Mouse (Mus musculus) telencephalon, adult 2 months (tissue): ENCODE results near the gene Tanc1.

Experiments
- DNase-seq: peaks from one replicate; pipeline ENCODE4 v3.0.0-alpha.2; 2011; ENCODE audit warnings: low read depth, low spot score

Gene Tanc1

GRCm38 (mm10) chr2:59651801-59652200, 40.0 kb downstream of the Tanc1 start:
- peak; percentile 41 for DNase-seq

GRCm38 (mm10) chr2:59652702-59653101, 40.9 kb downstream of the Tanc1 start:
- no peak for DNase-seq

DNA sequence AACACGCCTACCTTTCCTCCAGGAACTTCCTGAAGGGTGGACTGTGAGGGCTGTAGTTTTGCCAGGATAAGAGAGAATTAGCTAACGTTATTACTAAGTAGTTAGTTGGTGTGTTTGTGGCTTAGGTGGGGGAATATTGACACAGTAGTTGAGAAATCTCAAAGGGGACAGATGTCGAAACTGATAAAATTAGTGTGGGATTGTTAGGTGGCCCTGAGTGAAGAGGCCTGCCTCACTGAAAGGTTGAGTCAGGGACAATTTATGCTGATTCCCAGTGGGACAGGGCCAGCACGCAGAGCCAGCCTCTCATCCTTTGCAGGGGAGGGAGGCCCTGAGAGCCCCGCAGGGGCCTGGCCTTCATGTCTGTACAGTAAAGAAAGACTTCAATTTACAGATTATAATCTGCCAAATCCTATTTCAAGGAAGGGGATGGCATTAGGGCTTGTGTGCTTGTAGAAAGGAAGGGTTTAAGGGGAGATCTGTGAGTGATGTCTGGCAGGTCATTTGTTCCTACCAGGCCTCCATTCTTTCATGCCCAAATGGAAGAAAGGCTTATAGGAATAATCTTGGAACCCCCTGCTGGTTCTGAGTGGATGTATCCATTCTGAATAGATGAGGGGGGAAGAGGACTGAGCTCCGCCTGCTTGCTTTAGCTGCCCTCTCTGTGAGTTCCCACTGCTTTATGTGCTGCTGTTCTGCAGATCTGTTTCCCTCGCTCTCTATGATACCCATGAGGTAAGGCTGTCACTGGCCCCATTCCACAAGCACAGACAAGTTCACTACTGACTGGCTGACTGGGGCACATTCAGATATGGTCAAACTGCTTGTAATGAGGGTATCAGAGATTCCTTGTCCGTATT, 41.7 kb downstream of the Tanc1 start:
- no peak for DNase-seq

DNA sequence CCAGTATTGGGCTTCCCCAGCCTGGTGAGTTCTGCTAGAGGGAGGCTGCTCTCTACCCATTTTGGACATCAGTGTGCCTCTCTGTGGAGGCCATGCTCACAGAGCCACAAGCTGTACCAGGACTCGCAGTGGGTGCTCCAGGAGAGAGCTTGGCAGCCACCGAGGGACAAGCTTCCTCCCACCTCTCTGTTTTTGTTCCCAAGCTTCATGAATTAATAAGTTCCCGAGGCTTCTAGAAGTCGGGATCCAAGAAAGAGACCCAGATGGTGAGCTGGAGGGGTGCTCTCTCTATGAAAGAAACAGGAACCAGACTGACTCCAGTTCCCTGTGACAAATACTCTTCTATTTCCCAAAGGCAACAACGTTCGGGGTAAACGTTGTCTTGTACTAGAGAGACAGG, 43.6 kb downstream of the Tanc1 start:
- no peak for DNase-seq

GRCm38 (mm10) chr2:59656680-59657079, 44.8 kb downstream of the Tanc1 start:
- no peak for DNase-seq

GRCm38 (mm10) chr2:59659686-59660085, 47.8 kb downstream of the Tanc1 start:
- DNase-seq, result no peak

DNA sequence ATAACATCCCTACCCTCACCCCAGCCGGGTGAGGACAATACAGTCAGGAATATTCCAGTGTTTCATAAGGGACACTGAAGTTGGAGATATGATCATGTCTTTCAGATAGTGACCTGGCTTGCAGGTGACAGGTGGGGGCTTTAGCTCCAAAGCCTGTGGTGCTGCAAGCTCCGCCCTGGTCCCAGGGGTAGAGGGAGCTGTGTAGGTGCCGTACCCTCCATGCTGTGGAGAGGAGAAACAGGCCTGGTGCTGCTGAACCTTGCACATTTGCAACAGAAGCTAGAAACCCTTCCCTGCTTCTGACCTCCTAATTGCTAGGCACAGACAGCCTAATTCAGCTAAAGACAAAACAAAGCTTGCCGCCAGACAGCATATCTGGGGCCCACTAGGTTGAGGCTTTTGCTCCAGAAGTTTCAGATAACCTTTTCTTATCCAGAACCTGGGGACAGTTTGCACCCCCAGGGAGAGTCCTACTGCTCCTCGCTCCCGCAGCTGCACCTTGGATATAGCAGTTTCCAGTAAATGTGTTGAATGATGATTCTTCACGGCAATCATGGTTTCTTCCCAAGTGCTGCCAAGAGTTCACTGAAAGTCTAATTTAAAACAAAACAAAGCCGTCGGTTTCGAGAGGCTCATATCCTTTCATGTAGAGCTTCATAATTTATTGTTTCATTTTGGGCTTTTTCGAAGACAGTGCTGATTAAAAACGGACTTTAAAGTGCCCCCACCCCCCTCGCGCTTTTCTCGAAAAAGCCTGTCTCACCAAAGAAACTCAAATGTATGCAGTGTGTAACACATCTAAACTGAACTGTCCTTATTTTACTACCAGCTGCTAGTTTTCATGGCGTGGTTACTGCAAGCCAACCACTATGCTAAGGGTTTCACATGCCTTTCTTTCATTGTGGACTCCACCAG, 49.3 kb downstream of the Tanc1 start:
- DNase-seq, result no peak

DNA sequence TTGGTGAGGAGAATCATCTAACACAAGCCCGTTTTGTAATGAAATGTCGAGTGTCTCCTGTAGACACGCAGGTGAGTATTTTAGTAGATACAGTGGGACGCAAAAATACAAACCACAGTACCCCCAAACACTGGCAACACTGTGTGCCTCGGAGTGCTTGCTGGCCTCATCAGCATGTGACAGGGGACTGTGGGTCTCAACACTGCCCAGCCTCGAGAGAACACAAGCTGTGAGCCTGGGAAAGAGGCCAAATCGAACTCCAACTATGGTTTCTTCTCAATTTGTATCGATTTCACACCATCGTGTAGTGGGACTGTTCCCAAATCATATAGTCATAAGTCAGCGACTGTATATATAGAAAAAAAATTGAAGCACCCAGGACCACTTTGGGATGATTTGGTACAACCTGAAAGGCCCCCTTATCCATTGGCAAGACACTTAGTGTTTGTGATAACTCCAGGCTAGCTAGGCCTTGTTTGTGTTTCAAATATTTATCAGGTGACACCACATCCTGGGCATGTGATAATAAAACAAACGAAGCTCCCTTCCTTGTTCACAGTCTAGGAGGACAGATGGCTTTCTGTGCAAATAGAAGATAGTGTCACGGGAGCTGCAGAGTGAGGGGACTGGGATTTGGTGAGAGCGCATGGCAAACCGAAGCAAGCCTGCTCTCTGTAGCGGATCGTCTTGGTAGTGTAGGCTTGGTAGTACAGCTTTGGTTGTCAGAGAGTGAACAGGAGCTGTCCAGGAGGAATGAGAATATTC, 53.1 kb downstream of the Tanc1 start:
- DNase-seq, result no peak

GRCm38 (mm10) chr2:59666533-59666932, 54.7 kb downstream of the Tanc1 start:
- no peak for DNase-seq

DNA sequence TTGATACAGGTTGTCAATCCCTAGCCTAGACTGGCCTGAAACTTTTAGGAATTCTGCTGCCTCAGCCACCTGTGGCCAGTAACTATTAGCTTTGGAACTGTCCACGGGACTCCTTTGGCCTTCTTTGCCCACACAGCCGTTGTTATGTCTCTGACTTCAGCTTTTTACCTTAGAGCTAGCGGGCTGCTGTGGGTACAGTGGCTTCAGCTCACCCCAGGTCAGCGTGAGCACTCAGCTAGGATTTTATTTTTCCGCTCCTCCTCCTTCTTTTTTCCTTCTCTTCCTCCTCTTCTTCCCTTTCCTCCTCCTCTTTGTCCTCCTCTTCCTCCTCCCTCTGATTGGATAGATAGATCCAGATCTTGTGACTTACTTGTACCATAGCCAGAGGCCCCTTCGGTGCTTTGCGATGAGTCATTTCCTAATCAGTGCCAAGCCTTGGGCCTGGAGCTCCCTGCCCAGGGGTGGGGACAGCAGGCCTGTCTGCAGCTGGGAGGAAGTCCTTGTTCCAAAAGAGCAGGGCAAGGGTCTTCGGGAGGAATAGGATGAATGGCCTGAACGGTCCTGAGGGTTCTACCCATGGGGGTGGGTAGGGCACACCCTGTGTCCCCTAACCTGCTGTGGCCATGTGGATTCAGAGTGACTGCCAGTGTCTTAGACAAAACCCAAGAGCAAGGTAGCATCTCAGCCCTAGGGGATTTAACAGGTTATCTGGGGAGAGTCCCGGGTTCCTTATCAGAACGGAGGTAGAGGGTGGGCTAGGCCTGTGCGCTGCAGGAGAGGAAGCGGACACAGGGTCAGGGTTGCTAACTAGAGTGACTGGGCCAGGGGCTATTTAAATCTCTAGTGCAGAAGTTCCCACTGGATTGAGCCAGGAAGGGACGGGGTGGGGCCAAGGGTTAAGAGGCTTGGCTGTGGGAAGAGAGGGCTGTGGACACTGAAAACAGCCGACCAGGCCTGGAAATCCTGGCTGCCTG, 58.5 kb downstream of the Tanc1 start:
- no peak for DNase-seq

- DNase-seq, result no peak
Observed at GRCm38 (mm10) chr2:59671671-59672070, 59.8 kb downstream of the Tanc1 start.

DNA sequence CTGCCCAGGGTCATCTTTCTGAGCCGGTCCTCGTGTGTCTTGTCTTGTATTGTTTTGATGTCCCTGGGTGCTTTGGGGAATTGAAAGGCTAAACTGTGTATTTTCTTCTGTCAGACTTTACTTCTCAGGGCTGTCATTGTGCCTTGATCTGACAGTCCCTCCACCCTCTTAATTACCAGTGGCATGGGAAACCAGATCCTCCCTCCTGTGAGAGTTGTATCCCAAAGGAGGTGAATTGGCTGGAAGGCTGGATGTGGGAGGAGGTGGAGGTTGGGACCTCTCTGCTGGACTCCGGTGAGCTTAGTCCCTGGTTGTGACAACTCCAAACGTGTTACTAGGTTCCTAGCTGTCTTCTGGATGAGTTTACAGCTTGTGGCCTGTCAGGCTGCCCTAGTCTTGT, 60.2 kb downstream of the Tanc1 start:
- no peak for DNase-seq

DNA sequence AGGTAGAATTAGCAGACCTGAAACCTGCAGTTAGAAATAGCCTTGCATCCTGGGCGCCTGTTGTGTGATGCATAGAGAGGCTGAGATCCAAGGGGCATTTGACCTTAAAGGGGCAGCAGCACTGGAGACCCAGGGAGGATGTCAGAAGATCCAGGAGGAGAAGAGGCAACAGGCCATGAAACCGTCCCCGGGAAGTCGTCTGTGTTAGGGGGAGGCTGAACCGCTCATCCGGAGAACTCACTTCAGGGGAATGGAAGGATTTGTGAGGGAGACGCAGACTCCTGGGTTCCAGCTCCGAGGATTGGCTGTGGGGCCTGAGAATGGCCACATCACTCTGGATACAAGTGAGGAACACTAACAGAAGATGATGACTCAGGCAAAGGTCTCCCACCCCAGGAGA, 60.8 kb downstream of the Tanc1 start:
- no peak for DNase-seq

DNA sequence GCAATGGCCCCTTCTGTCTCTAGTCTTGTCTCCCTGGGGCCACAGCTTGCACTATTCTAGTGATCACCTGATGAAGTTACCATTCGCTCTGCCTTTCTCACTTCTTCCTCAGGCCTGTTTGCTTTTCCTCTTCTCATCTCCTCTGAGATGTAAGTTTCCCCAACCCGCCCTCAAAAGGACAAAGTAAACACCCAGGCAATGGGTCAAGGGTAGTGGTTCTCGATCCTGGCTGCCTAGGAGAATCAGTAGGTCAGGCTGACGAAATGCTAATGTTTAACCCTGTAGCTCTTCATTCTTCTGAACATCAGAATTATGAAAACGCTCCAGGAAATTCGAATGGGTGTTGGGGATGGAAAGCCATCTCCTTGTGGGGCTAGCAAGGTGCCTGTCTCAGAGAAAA, 61.5 kb downstream of the Tanc1 start:
- no peak for DNase-seq

- no peak for DNase-seq
Observed at GRCm38 (mm10) chr2:59673877-59674276, 62.0 kb downstream of the Tanc1 start.

DNA sequence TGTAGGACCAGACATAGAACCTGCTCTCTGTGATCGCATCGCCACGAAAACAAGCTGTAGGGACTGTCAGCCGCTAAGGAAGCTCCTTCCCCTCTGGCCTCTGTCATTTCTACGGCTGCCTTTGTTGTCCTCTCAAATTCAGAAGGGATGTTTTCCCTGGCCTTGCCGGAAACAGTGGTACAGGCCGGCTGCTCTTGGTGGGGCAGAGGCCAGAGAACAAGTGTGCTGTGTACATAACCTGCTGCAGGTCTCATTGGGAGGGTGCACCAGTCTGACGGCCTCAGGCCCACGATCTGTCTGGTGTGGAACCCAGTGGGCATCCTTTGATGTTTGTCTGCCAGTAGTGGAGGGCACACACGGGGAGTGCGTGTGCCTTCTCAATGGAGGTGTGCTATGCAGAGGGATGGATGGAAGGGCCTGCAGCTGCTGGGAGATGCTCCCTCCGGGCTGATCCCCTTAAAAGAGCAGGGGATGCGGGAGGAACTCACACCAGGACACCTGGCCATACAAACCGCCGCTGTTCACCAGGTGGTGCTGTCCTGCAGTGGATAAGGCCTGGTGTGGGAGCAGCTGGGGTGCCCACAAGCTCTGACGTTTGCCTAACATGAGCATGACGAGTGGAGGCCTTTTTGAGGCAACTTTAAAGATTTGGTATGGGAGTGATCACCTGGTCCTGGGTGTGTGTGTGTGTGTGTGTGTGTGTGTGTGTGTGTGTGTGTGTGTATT, 63.6 kb downstream of the Tanc1 start:
- no peak for DNase-seq

GRCm38 (mm10) chr2:59676041-59676440, 64.2 kb downstream of the Tanc1 start:
- DNase-seq, result no peak

GRCm38 (mm10) chr2:59676442-59676841, 64.6 kb downstream of the Tanc1 start:
- DNase-seq, result no peak

DNA sequence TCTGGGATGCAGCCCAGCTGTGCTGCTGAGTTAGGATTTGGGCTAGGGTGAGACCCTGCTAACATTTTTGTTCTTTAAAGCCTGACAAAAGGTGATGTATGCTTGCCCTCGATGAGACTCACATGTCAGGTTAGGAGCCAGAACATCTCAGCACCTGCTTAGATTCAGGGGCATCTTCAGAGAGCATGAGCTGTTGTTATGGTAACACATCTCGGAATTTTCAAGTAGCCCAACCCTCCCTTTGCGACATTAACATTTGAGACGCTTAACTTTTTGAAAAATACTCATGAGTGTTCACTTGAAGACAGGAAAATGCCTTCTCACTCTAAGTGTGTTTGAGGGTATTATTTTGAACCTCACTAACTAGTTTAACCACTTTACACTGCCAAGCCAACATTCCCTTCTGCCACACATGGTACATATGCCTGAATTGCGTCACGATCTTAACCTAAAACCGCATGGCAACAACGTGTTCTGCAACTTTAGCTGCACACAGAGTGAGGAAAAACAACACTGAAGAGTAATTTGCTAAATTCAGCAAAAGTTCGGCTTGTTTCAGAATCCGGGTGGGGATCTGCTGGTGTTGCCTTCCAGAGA, 67.7 kb downstream of the Tanc1 start:
- DNase-seq, result no peak

GRCm38 (mm10) chr2:59680736-59681135, 68.9 kb downstream of the Tanc1 start:
- DNase-seq, result no peak
